ENCODE assay signal across 25 mouse cellular contexts in the genomic region with DNA sequence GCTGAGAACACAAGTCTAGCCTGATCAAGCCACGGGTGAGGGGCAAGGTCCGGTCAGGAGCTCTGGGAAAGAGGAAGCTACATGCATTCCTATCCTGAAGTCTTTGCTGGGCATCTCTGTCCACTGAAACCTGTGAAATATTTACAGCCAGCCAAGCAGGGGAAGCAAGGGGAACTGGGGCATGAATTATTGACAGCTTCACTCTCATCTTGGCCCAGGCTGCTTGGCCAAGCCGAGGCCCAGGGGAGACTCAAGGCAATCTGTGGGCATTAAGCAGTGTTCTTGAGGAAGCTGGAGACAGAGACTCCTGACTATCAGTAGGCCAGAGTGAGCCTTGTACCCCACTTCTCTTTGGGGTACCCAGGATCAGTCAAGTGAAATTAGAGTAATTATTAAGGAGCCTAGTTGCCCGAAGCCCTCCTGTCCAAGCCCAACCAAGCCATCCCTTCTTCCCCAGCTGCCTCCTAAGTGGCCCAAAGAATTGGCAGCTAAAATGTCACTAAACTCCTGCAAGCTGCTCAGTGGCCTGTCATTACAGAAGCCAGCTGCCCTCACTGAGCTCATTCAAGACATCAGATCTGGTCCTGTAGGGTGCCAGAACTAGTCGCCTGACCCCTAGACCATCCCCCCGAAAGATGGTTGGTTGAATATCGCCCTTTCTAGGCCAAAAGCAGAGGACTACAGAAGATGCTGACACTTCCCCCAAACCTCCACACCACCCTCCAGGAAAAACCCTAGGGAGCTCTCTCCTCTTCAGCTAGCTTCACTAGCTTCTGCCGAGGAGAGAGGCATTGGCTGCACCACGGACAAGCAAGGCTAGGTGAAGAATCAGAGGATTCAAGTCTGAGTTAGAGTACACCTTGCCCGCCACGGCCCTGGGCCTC. TPM values are rescaled to one million over a fixed set of nuclear protein-coding genes. Genes with fewer than 3 reads are reported as not detected.
DNase-seq lines count a peak whose midpoint lies in the region; ATAC-seq and TF ChIP-seq lines count a peak whose summit lies in the region.
"Had no signal": no experiment of that assay in that cellular context is flagged by ENCODE, and none has a peak within 500 bp of the region (broad histone marks: within the 10 kb centered on the region; RNA-seq: fewer than 3 reads in every experiment).

No protein-coding gene starts in this region.

- peak; percentile 59 for DNase-seq in hindbrain, postnatal 0 days (ENCODE audit: low spot score)
- no peak for DNase-seq in hindbrain, embryonic 14.5 days (ENCODE audit: low spot score)
- peak; percentile 62 to 72 for DNase-seq in cerebellum, adult 2 months
- DNase-seq in kidney, adult 8-10 months: peak; percentile 20 to 35
- peak; percentile 32 for DNase-seq in retina, embryonic 14.5 days (ENCODE audit: low spot score)
- no peak for DNase-seq in left cerebral cortex, postnatal 25 days (ENCODE audit: low spot score in 2 of 2)
- no peak for DNase-seq in layer of hippocampus, adult 9-11 months
- DNase-seq: B cell, adult 2 months; forebrain, postnatal 0 days; gastrocnemius, postnatal 25 days; layer of hippocampus, postnatal 36 days; lung, postnatal 14 days; right cerebral cortex, adult 18-20 months; thymus, postnatal 25 days had no signal

- H3K27me3 ChIP-seq in hindbrain, postnatal 0 days (ENCODE audit: insufficient read depth, low read length): no peaks in the 10 kb centered on the region
- no peaks in the 10 kb centered on the region for H3K27me3 ChIP-seq in hindbrain, embryonic 14.5 days (ENCODE audit: control insufficient read depth, insufficient read depth, low read length)
- no peaks in the 10 kb centered on the region for H3K27me3 ChIP-seq in cerebellum, adult 2 months (ENCODE audit: control insufficient read depth, insufficient read depth, low read length)
- H3K27me3 ChIP-seq: intestine, embryonic 15.5 days had no signal

- no peak overlapping the region for H3K4me2 ChIP-seq in hindbrain, postnatal 0 days (ENCODE audit: low read depth, low read length)
- H3K4me2 ChIP-seq in hindbrain, embryonic 14.5 days (replicated peaks): no peak overlapping the region
- H3K4me2 ChIP-seq: embryonic facial prominence, embryonic 12.5 days; heart, embryonic 13.5 days; intestine, embryonic 15.5 days; limb, embryonic 12.5 days; midbrain, embryonic 11.5 days had no signal

- ATAC-seq in hindbrain, postnatal 0 days: peak; percentile 51
- ATAC-seq in hindbrain, embryonic 14.5 days (ENCODE audit: low FRiP score): no peak
- ATAC-seq: forebrain, postnatal 0 days; intestine, embryonic 15.5 days had no signal

- intact Hi-C loops in left cerebral cortex, postnatal 25 days (cut with DNase I): no loop called here

- 70% methylated on average over 11 of the region's 11 CpGs for WGBS in hindbrain, postnatal 0 days
- 88% methylated on average over 11 of the region's 11 CpGs for WGBS in hindbrain, embryonic 14.5 days
- WGBS in cerebellum, adult 2 months: 44% methylated on average over 11 of the region's 11 CpGs

- H3K4me1 ChIP-seq in hindbrain, postnatal 0 days (ENCODE audit: insufficient read depth, low read length): peaks cover 6% of the 10 kb centered on the region; the same call in 1 of the 2 replicates
- 0 out of 2 replicates have a peak, but pooled peaks cover 12% of the 10 kb centered on the region for H3K4me1 ChIP-seq in hindbrain, embryonic 14.5 days (replicated peaks; ENCODE audit: control insufficient read depth, insufficient read depth, low read length)
- H3K4me1 ChIP-seq in cerebellum, adult 2 months (ENCODE audit: control insufficient read depth, insufficient read depth, low read length): peaks cover 24% of the 10 kb centered on the region
- H3K4me1 ChIP-seq: embryonic facial prominence, embryonic 12.5 days; intestine, embryonic 15.5 days; limb, embryonic 12.5 days had no signal

- no peak overlapping the region for H3K27ac ChIP-seq in hindbrain, postnatal 0 days
- no peak overlapping the region for H3K27ac ChIP-seq in hindbrain, embryonic 14.5 days
- no peak overlapping the region for H3K27ac ChIP-seq in cerebellum, adult 2 months (ENCODE audit: insufficient read depth, low read length)
- H3K27ac ChIP-seq: embryonic facial prominence, embryonic 12.5 days; heart, embryonic 13.5 days; intestine, embryonic 15.5 days; limb, embryonic 12.5 days; stomach, postnatal 0 days had no signal

- no peak for TF ChIP-seq CTCF in hindbrain, postnatal 0 days (IDR thresholded peaks at IDR 0.05; ENCODE audit: low read depth)
- TF ChIP-seq CTCF in cerebellum, adult 2 months (IDR thresholded peaks at IDR 0.05; ENCODE audit: borderline replicate concordance, insufficient read depth, low read depth, low read length): no peak

- no peaks in the 10 kb centered on the region for H3K36me3 ChIP-seq in hindbrain, postnatal 0 days (ENCODE audit: insufficient read depth, low read length)
- no peaks in the 10 kb centered on the region for H3K36me3 ChIP-seq in hindbrain, embryonic 14.5 days (replicated peaks; ENCODE audit: control insufficient read depth, insufficient read depth)
- H3K36me3 ChIP-seq: embryonic facial prominence, embryonic 12.5 days; heart, embryonic 13.5 days; intestine, embryonic 15.5 days; limb, embryonic 12.5 days had no signal

- H3K4me3 ChIP-seq in hindbrain, postnatal 0 days (ENCODE audit: low read length): no peak overlapping the region
- no peak overlapping the region for H3K4me3 ChIP-seq in hindbrain, embryonic 14.5 days (replicated peaks; ENCODE audit: low read length)
- no peak overlapping the region for H3K4me3 ChIP-seq in cerebellum, adult 2 months (replicated peaks; ENCODE audit: insufficient read depth, low read depth, low read length)
- H3K4me3 ChIP-seq: embryonic facial prominence, embryonic 12.5 days; heart, embryonic 13.5 days; intestine, embryonic 15.5 days; limb, embryonic 12.5 days; myocyte had no signal

- no peak overlapping the region for H3K9ac ChIP-seq in hindbrain, postnatal 0 days (replicated peaks; ENCODE audit: low read length)
- no peak overlapping the region for H3K9ac ChIP-seq in hindbrain, embryonic 14.5 days
- H3K9ac ChIP-seq: embryonic facial prominence, embryonic 12.5 days; forebrain, postnatal 0 days; heart, embryonic 13.5 days; intestine, embryonic 15.5 days; limb, embryonic 12.5 days had no signal

- TF ChIP-seq POLR2A in cerebellum, adult 2 months (IDR thresholded peaks at IDR 0.05; ENCODE audit: borderline replicate concordance, insufficient read depth, low read length): no peak

- no peaks in the 10 kb centered on the region for H3K9me3 ChIP-seq in hindbrain, postnatal 0 days (ENCODE audit: low read length)
- no peaks in the 10 kb centered on the region for H3K9me3 ChIP-seq in hindbrain, embryonic 14.5 days (ENCODE audit: control insufficient read depth, low read length)
- H3K9me3 ChIP-seq: embryonic facial prominence, embryonic 12.5 days; heart, embryonic 13.5 days; intestine, embryonic 15.5 days; limb, embryonic 12.5 days had no signal

RNA-seq across cellular contexts. Expression of gene Kcna10, which starts 28.8 kb away (rescaled TPM):
- total RNA-seq in hindbrain, postnatal 0 days (2014; rRNA removed): not detected in 2 replicates
- 0.09 TPM in 1 of 2 replicates, not detected in the other for polyA plus RNA-seq in hindbrain, postnatal 0 days (2015; fragmentation: Nextera tagmentation; extraction: Ambion mirVana)
- polyA plus RNA-seq in hindbrain, embryonic 14.5 days (2014; fragmentation: Nextera tagmentation; extraction: Ambion mirVana): not detected in 2 replicates
- polyA plus RNA-seq in cerebellum, adult 2 months (2012; rRNA removed): 0.08 and 0.10 TPM in 2 replicates
- total RNA-seq in left cerebral cortex, postnatal 25 days (2021): not detected
- total RNA-seq: common myeloid progenitor, adult 5-6 weeks; forebrain, postnatal 0 days; hematopoietic stem cell, adult 5-6 weeks; layer of hippocampus, postnatal 36 days; neutrophil, adult 5-6 weeks had no signal
- polyA plus RNA-seq: embryonic facial prominence, embryonic 12.5 days; forebrain, postnatal 0 days; heart, embryonic 13.5 days; intestine, embryonic 15.5 days; limb, embryonic 12.5 days; liver, embryonic 16.5 days; midbrain, embryonic 11.5 days; myocyte; stomach, postnatal 0 days had no signal

RNA-seq across cellular contexts. Expression of gene Kcna2, which starts 53.1 kb away (rescaled TPM):
- total RNA-seq in hindbrain, postnatal 0 days (2014; rRNA removed): 15.5 and 17.2 TPM in 2 replicates
- polyA plus RNA-seq in hindbrain, postnatal 0 days (2015; fragmentation: Nextera tagmentation; extraction: Ambion mirVana): 1.8 and 2.1 TPM in 2 replicates
- 1.9 and 2.0 TPM in 2 replicates for polyA plus RNA-seq in hindbrain, embryonic 14.5 days (2014; fragmentation: Nextera tagmentation; extraction: Ambion mirVana)
- polyA plus RNA-seq in cerebellum, adult 2 months (2012; rRNA removed): 73.3 and 75.7 TPM in 2 replicates
- 100 to 1,000 TPM; 140 to 147 TPM for total RNA-seq in left cerebral cortex, postnatal 25 days (2021)
- total RNA-seq: common myeloid progenitor, adult 5-6 weeks; hematopoietic stem cell, adult 5-6 weeks had no signal
- polyA plus RNA-seq: myocyte had no signal

Comparison
In these comparisons a context has a peak if more than half of its experiments do, and no peak if none do; other contexts are left out.
1. DNase-seq: peak in hindbrain, postnatal 0 days (single experiment), cerebellum, adult 2 months (2 of 2), kidney, adult 8-10 months (2 of 2) and retina, embryonic 14.5 days (single experiment); none in hindbrain, embryonic 14.5 days (single experiment), left cerebral cortex, postnatal 25 days (0 of 2) and layer of hippocampus, adult 9-11 months (single experiment).
2. RNA of gene Kcna2, which starts 53.1 kb away (polyA plus RNA-seq): 73.3 to 75.7 TPM in cerebellum, adult 2 months; 1.8 to 2.1 TPM in hindbrain, postnatal 0 days and 1.9 to 2.0 TPM in hindbrain, embryonic 14.5 days; every median in the first group is over 10 times any median in the second.